Mouse (Mus musculus): Measurements from ENCODE around the gene Ifitm10. TPM values are rescaled to one million over a fixed set of nuclear protein-coding genes. Genes with fewer than 3 reads are reported as not detected.
"Not testable (repeated sequence)": the region's sequence is repeated elsewhere in the genome, so short reads cannot be mapped to it uniquely, and the experiment has no call there.

The Ifitm10 gene
- polyA plus RNA-seq, 1 experiment from 2014 or later, result 3.0 TPM

- WGBS, result 67% methylated on average over 5 of the region's 5 CpGs
- no peaks in the 10 kb centered on the region for H3K9me3 ChIP-seq (ENCODE audit: control insufficient read depth, low read length)
- no peak overlapping the region for H3K4me2 ChIP-seq (ENCODE audit: low read depth, low read length)
- no peak overlapping the region for H3K27ac ChIP-seq (replicated peaks; ENCODE audit: low read depth, low read length)
- H3K9ac ChIP-seq (ENCODE audit: low read depth, low read length), result no peak overlapping the region
- no peaks in the 10 kb centered on the region for H3K4me1 ChIP-seq (ENCODE audit: control insufficient read depth, insufficient read depth, low read length)
- ATAC-seq (ENCODE audit: low read depth) (no peak), DNase-seq (ENCODE audit: low spot score) (no peak)
- H3K27me3 ChIP-seq (replicated peaks; ENCODE audit: control insufficient read depth, insufficient read depth, low read length), result no peaks in the 10 kb centered on the region
- H3K36me3 ChIP-seq (ENCODE audit: control insufficient read depth, insufficient read depth, low read length), result no peaks in the 10 kb centered on the region
- no peak overlapping the region for H3K4me3 ChIP-seq (ENCODE audit: low read depth, low read length)
These were observed 56.3 kb downstream of the Ifitm10 start for GRCm38 (mm10) chr7:142317216-142317615.

GRCm38 (mm10) chr7:142316558-142316957 is 57.0 kb downstream of the Ifitm10 start:
- ATAC-seq (ENCODE audit: low read depth) (no peak; the same call in 1 of the 2 replicates), DNase-seq (ENCODE audit: low spot score) (peak; percentile 66)

GRCm38 (mm10) chr7:142314600-142315285 is 58.8 kb downstream of the Ifitm10 start:
- no peaks in the 10 kb centered on the region for H3K9me3 ChIP-seq (ENCODE audit: control insufficient read depth, low read length)
- WGBS, result 49% methylated on average over 5 of the region's 5 CpGs

More at GRCm38 (mm10) chr7:142316558-142316957, 57.0 kb downstream of the Ifitm10 start:
- Histone ChIP-seq H3K36me3 (ENCODE audit: control insufficient read depth, insufficient read depth, low read length) (no peaks in the 10 kb centered on the region), H3K4me2 (ENCODE audit: low read depth, low read length) (no peak overlapping the region), H3K4me1 (ENCODE audit: control insufficient read depth, insufficient read depth, low read length) (no peaks in the 10 kb centered on the region), H3K27me3 (replicated peaks; ENCODE audit: control insufficient read depth, insufficient read depth, low read length) (no peaks in the 10 kb centered on the region), H3K9me3 (ENCODE audit: control insufficient read depth, low read length) (no peaks in the 10 kb centered on the region), H3K9ac (ENCODE audit: low read depth, low read length) (no peak overlapping the region), H3K27ac (replicated peaks; ENCODE audit: low read depth, low read length) (no peak overlapping the region), H3K4me3 (ENCODE audit: low read depth, low read length) (no peak overlapping the region)
- 38% methylated on average over 6 of the region's 6 CpGs for WGBS

GRCm38 (mm10) chr7:142303929-142304328 is 69.6 kb downstream of the Ifitm10 start:
- not testable (repeated sequence) for H3K4me3 ChIP-seq (ENCODE audit: low read depth, low read length); ATAC-seq (ENCODE audit: low read depth); DNase-seq (ENCODE audit: low spot score); H3K27ac ChIP-seq (replicated peaks; ENCODE audit: low read depth, low read length); H3K4me2 ChIP-seq (ENCODE audit: low read depth, low read length); H3K9me3 ChIP-seq (ENCODE audit: control insufficient read depth, low read length); H3K36me3 ChIP-seq (ENCODE audit: control insufficient read depth, insufficient read depth, low read length); H3K27me3 ChIP-seq (replicated peaks; ENCODE audit: control insufficient read depth, insufficient read depth, low read length); H3K4me1 ChIP-seq (ENCODE audit: control insufficient read depth, insufficient read depth, low read length); H3K9ac ChIP-seq (ENCODE audit: low read depth, low read length)
- 73% methylated on average over 1 of the region's 1 CpGs for WGBS

More at GRCm38 (mm10) chr7:142314600-142315285, 58.8 kb downstream of the Ifitm10 start:
- no peaks in the 10 kb centered on the region for H3K4me1 ChIP-seq (ENCODE audit: control insufficient read depth, insufficient read depth, low read length)
- DNase-seq (ENCODE audit: low spot score), result peak; percentile 49
- H3K27ac ChIP-seq (replicated peaks; ENCODE audit: low read depth, low read length), result no peak overlapping the region
- H3K4me3 ChIP-seq (ENCODE audit: low read depth, low read length), result no peak overlapping the region
- no peaks in the 10 kb centered on the region for H3K27me3 ChIP-seq (replicated peaks; ENCODE audit: control insufficient read depth, insufficient read depth, low read length)
- no peak for ATAC-seq (ENCODE audit: low read depth)
- no peak overlapping the region for H3K9ac ChIP-seq (ENCODE audit: low read depth, low read length)
- H3K4me2 ChIP-seq (ENCODE audit: low read depth, low read length), result no peak overlapping the region
- H3K36me3 ChIP-seq (ENCODE audit: control insufficient read depth, insufficient read depth, low read length), result no peaks in the 10 kb centered on the region

GRCm38 (mm10) chr7:142303249-142303648 is 70.3 kb downstream of the Ifitm10 start, which contains the start of gene Krtap5-4:
Krtap5-4 (plus strand) TSS chr7:142303549.
- ATAC-seq (ENCODE audit: low read depth), result no peak

GRCm38 (mm10) chr7:142297018-142297417 is 76.5 kb downstream of the Ifitm10 start, which contains the start of gene Krtap5-1:
Krtap5-1 (minus strand) TSS chr7:142297118.
- H3K27me3 ChIP-seq (replicated peaks; ENCODE audit: control insufficient read depth, insufficient read depth, low read length); H3K4me2 ChIP-seq (ENCODE audit: low read depth, low read length): not testable (repeated sequence)

More at GRCm38 (mm10) chr7:142303249-142303648, 70.3 kb downstream of the Ifitm10 start, which contains the start of gene Krtap5-4:
- H3K4me1 ChIP-seq (ENCODE audit: control insufficient read depth, insufficient read depth, low read length), result no peaks in the 10 kb centered on the region
- no peak for DNase-seq (ENCODE audit: low spot score)
- H3K36me3 ChIP-seq (ENCODE audit: control insufficient read depth, insufficient read depth, low read length), result no peaks in the 10 kb centered on the region
- H3K4me3 ChIP-seq (ENCODE audit: low read depth, low read length), result no peak within 1 kb of the TSS
- WGBS, result 61% methylated on average over 3 of the region's 3 CpGs
- H3K9me3 ChIP-seq (ENCODE audit: control insufficient read depth, low read length), result no peaks in the 10 kb centered on the region
- H3K27me3 ChIP-seq (replicated peaks; ENCODE audit: control insufficient read depth, insufficient read depth, low read length), result no peaks in the 10 kb centered on the region
- no peak within 1 kb of the TSS for H3K4me2 ChIP-seq (ENCODE audit: low read depth, low read length)
- H3K27ac ChIP-seq (replicated peaks; ENCODE audit: low read depth, low read length), result no peak within 1 kb of the TSS
- H3K9ac ChIP-seq (ENCODE audit: low read depth, low read length), result no peak within 1 kb of the TSS

GRCm38 (mm10) chr7:142296108-142296507 is 77.4 kb downstream of the Ifitm10 start:
- not testable (repeated sequence) for DNase-seq (ENCODE audit: low spot score); H3K9ac ChIP-seq (ENCODE audit: low read depth, low read length); H3K9me3 ChIP-seq (ENCODE audit: control insufficient read depth, low read length); H3K36me3 ChIP-seq (ENCODE audit: control insufficient read depth, insufficient read depth, low read length); H3K4me1 ChIP-seq (ENCODE audit: control insufficient read depth, insufficient read depth, low read length); H3K4me3 ChIP-seq (ENCODE audit: low read depth, low read length); ATAC-seq (ENCODE audit: low read depth); H3K4me2 ChIP-seq (ENCODE audit: low read depth, low read length); H3K27ac ChIP-seq (replicated peaks; ENCODE audit: low read depth, low read length); H3K27me3 ChIP-seq (replicated peaks; ENCODE audit: control insufficient read depth, insufficient read depth, low read length)
- WGBS, result 29% methylated on average over 4 of the region's 4 CpGs

More at GRCm38 (mm10) chr7:142297018-142297417, 76.5 kb downstream of the Ifitm10 start, which contains the start of gene Krtap5-1:
- not testable (repeated sequence) for DNase-seq (ENCODE audit: low spot score); ATAC-seq (ENCODE audit: low read depth); H3K9ac ChIP-seq (ENCODE audit: low read depth, low read length); H3K9me3 ChIP-seq (ENCODE audit: control insufficient read depth, low read length); H3K4me1 ChIP-seq (ENCODE audit: control insufficient read depth, insufficient read depth, low read length); H3K36me3 ChIP-seq (ENCODE audit: control insufficient read depth, insufficient read depth, low read length); H3K27ac ChIP-seq (replicated peaks; ENCODE audit: low read depth, low read length); H3K4me3 ChIP-seq (ENCODE audit: low read depth, low read length)

- Histone ChIP-seq H3K36me3 (ENCODE audit: control insufficient read depth, insufficient read depth, low read length) (no peaks in the 10 kb centered on the region), H3K4me2 (ENCODE audit: low read depth, low read length) (no peak overlapping the region), H3K4me3 (ENCODE audit: low read depth, low read length) (no peak overlapping the region), H3K9ac (ENCODE audit: low read depth, low read length) (no peak overlapping the region), H3K9me3 (ENCODE audit: control insufficient read depth, low read length) (no peaks in the 10 kb centered on the region), H3K27me3 (replicated peaks; ENCODE audit: control insufficient read depth, insufficient read depth, low read length) (no peaks in the 10 kb centered on the region), H3K4me1 (ENCODE audit: control insufficient read depth, insufficient read depth, low read length) (no peaks in the 10 kb centered on the region), H3K27ac (replicated peaks; ENCODE audit: low read depth, low read length) (no peak overlapping the region)
- no peak for ATAC-seq (ENCODE audit: low read depth)
- DNase-seq (ENCODE audit: low spot score), result no peak
These were observed 78.1 kb downstream of the Ifitm10 start for GRCm38 (mm10) chr7:142295418-142295817.

GRCm38 (mm10) chr7:142293851-142294250 is 79.7 kb downstream of the Ifitm10 start:
- H3K9ac ChIP-seq (ENCODE audit: low read depth, low read length); ATAC-seq (ENCODE audit: low read depth); H3K27ac ChIP-seq (replicated peaks; ENCODE audit: low read depth, low read length); H3K4me1 ChIP-seq (ENCODE audit: control insufficient read depth, insufficient read depth, low read length); H3K4me2 ChIP-seq (ENCODE audit: low read depth, low read length); H3K36me3 ChIP-seq (ENCODE audit: control insufficient read depth, insufficient read depth, low read length); H3K9me3 ChIP-seq (ENCODE audit: control insufficient read depth, low read length); H3K4me3 ChIP-seq (ENCODE audit: low read depth, low read length); H3K27me3 ChIP-seq (replicated peaks; ENCODE audit: control insufficient read depth, insufficient read depth, low read length): not testable (repeated sequence)
- WGBS, result 0% methylated on average over 2 of the region's 2 CpGs
- DNase-seq (ENCODE audit: low spot score), result peak; percentile 14
